Mouse (Mus musculus) CH12.LX (cell line): ENCODE data around the gene Ptgdr. TPM values are rescaled to one million over a fixed set of nuclear protein-coding genes. Genes with fewer than 3 reads are reported as not detected.
A peak's percentile ranks its signal among the peaks of the same experiment; 100 is the strongest.
"Not testable (repeated sequence)": the region's sequence is repeated elsewhere in the genome, so short reads cannot be mapped to it uniquely, and the experiment has no call there.

Experiments used
- DNase-seq: peaks from one replicate; pipeline ENCODE4 v3.0.0-alpha.2; 2013; ENCODE audit errors: extremely low read depth
- H3K27ac ChIP-seq: 2 replicates; pipeline ENCODE4 v1.5.1; 2012; ENCODE audit warnings: low read depth, mild to moderate bottlenecking, control low read depth, moderate library complexity; ENCODE audit not compliant: insufficient read depth
- H3K27me3 ChIP-seq: replicated peaks from 2 replicates; pipeline ENCODE3; 2012; ENCODE audit warnings: inconsistent platforms
- H3K36me3 ChIP-seq, 2 experiments: replicated peaks in 1 of 2; 2 replicates each; pipeline versions ENCODE3 to v1.6.1; 2012; ENCODE audit warnings: inconsistent platforms in 1 of 2, low read length in 1 of 2, mild to moderate bottlenecking in 1 of 2, mixed read lengths in 1 of 2, moderate library complexity in 1 of 2; ENCODE audit not compliant: control insufficient read depth in 1 of 2, insufficient read depth in 1 of 2
- H3K4me1 ChIP-seq, 2 experiments: 2 replicates each; pipeline ENCODE4 v1.6.1; 2012; ENCODE audit warnings: inconsistent platforms in 1 of 2, moderate library complexity in 1 of 2; ENCODE audit not compliant: insufficient read depth in 2 of 2, control insufficient read depth in 1 of 2
- H3K4me2 ChIP-seq: 2 replicates; pipeline ENCODE4 v1.6.1; 2012; ENCODE audit warnings: low read depth, mild to moderate bottlenecking, control low read depth; ENCODE audit not compliant: poor library complexity, insufficient read depth, severe bottlenecking
- H3K4me3 ChIP-seq, 3 experiments: fragments of 150-350 bp in 1 of 3; sonication (generic) in 1 of 3; replicated peaks in 1 of 3; 2 replicates each; pipeline versions ENCODE3 to v1.5.1; 2011 to 2012; ENCODE audit warnings: low read depth in 2 of 3, low read length in 2 of 3, mild to moderate bottlenecking in 2 of 3, moderate library complexity in 2 of 3, control low read depth in 1 of 3, improper control_type of control experiment in 1 of 3, inconsistent platforms in 1 of 3, mixed read lengths in 1 of 3; ENCODE audit not compliant: poor library complexity in 1 of 3
- H3K79me2 ChIP-seq: replicated peaks from 2 replicates; pipeline ENCODE4 v1.6.1; 2012; ENCODE audit warnings: mild to moderate bottlenecking, moderate library complexity; ENCODE audit not compliant: control insufficient read depth, poor library complexity, insufficient read depth, severe bottlenecking; ENCODE audit errors: extremely low read depth
- H3K9ac ChIP-seq: 2 replicates; pipeline ENCODE4 v1.6.1; 2012; ENCODE audit warnings: low read depth, mild to moderate bottlenecking, control low read depth, moderate library complexity; ENCODE audit not compliant: insufficient read depth
- H3K9me3 ChIP-seq: replicated peaks from 2 replicates; pipeline ENCODE3; 2012; ENCODE audit warnings: low read length, inconsistent platforms, mixed read lengths
- BHLHE40 ChIP-seq: IDR thresholded peaks from 2 replicates; pipeline ENCODE4 v1.6.1; 2011; ENCODE audit warnings: mild to moderate bottlenecking, low read depth, low read length, improper control_type of control experiment
- CTCF ChIP-seq, 2 experiments: IDR thresholded peaks in 1 of 2; conservative IDR thresholded peaks in 1 of 2; 2 replicates each; pipeline ENCODE4 v1.5.1; 2011 to 2012; ENCODE audit warnings: low read depth in 2 of 2, low read length in 2 of 2, improper control_type of control experiment in 1 of 2, inconsistent platforms in 1 of 2, mild to moderate bottlenecking in 1 of 2, moderate library complexity in 1 of 2
- EP300 ChIP-seq: IDR thresholded peaks from 2 replicates; pipeline ENCODE4 v1.6.1; 2011; ENCODE audit warnings: low read length, improper control_type of control experiment
- ETS1 ChIP-seq: conservative IDR thresholded peaks from 2 replicates; pipeline ENCODE4 v1.6.1; 2012; ENCODE audit warnings: low read depth, mild to moderate bottlenecking, inconsistent platforms, low read length, improper control_type of control experiment, moderate library complexity
- IRF4 ChIP-seq: IDR thresholded peaks from 2 replicates; pipeline ENCODE4 v1.6.1; 2014; ENCODE audit warnings: low read depth, mild to moderate bottlenecking, inconsistent platforms, low read length, improper control_type of control experiment
- JUN ChIP-seq: IDR thresholded peaks from 2 replicates; pipeline ENCODE4 v1.6.1; 2011; ENCODE audit warnings: low read depth, mild to moderate bottlenecking, low read length, improper control_type of control experiment, moderate library complexity; ENCODE audit not compliant: insufficient read depth
- KAT2A ChIP-seq: IDR thresholded peaks from 2 replicates; pipeline ENCODE4 v1.6.1; 2012; ENCODE audit warnings: low read length, improper control_type of control experiment, inconsistent platforms; ENCODE audit not compliant: insufficient replicate concordance
- MAFK ChIP-seq: IDR thresholded peaks from 2 replicates; pipeline ENCODE4 v1.6.1; 2011; ENCODE audit warnings: low read length, improper control_type of control experiment; ENCODE audit not compliant: insufficient replicate concordance
- MAX ChIP-seq: IDR thresholded peaks from 2 replicates; pipeline ENCODE4 v1.6.1; 2011; ENCODE audit warnings: low read length, improper control_type of control experiment
- MEF2A ChIP-seq: IDR thresholded peaks from 2 replicates; pipeline ENCODE4 v1.6.1; 2014; ENCODE audit warnings: low read depth, mild to moderate bottlenecking, inconsistent platforms, low read length, improper control_type of control experiment, borderline replicate concordance
- MXI1 ChIP-seq: IDR thresholded peaks from 2 replicates; pipeline ENCODE4 v1.6.1; 2011; ENCODE audit warnings: mild to moderate bottlenecking, low read depth, low read length, improper control_type of control experiment
- SIN3A ChIP-seq: IDR thresholded peaks from 2 replicates; pipeline ENCODE4 v1.6.1; 2012; ENCODE audit warnings: low read length, improper control_type of control experiment, inconsistent platforms
- UBTF ChIP-seq: IDR thresholded peaks from 2 replicates; pipeline ENCODE4 v1.6.1; 2012; ENCODE audit warnings: low read depth, mild to moderate bottlenecking, inconsistent platforms, low read length, improper control_type of control experiment, moderate library complexity
- USF2 ChIP-seq: conservative IDR thresholded peaks from 2 replicates; pipeline ENCODE4 v1.6.1; 2011; ENCODE audit warnings: low read depth, low read length, improper control_type of control experiment
- ZKSCAN1 ChIP-seq: IDR thresholded peaks from 2 replicates; pipeline ENCODE4 v1.6.1; 2012; ENCODE audit warnings: low read depth, inconsistent platforms, low read length, improper control_type of control experiment, borderline replicate concordance
- dilution Hi-C: fragments of 300-500 bp; cut with MboI; formaldehyde crosslinking; loops from 2 replicates; pipeline ENCODE4 v1.14.3; 2020; ENCODE audit warnings: low sequenced_read_pairs; ENCODE audit not compliant: extremely low pct_unique_long_range_greater_than_20kb, extremely low pct_ligation_motif_present
- in situ Hi-C: fragments of 300-500 bp; cut with MboI; formaldehyde crosslinking; loops from 3 replicates; pipeline ENCODE4 v1.14.3; 2019; ENCODE audit warnings: low sequenced_read_pairs, low pct_ligation_motif_present, low pct_unique_long_range_greater_than_20kb, mixed read lengths
- polyA plus RNA-seq: library from polyadenylated mRNA; unstranded; fragments of >175 nt; gene quantifications from 2 replicates; pipeline ENCODE4 v1.2.1, GENCODE M21; 2012; ENCODE audit warnings: low read depth; ENCODE audit not compliant: insufficient read length
- total RNA-seq, 2 experiments: library from RNA; depleted of rRNA; stranded (reverse); fragments of 300-350 nt in 1 of 2; fragments of >200 nt in 1 of 2; gene quantifications; 2 replicates each; pipeline ENCODE4 v1.2.3; 2012 to 2014

Ptgdr gene
- total and polyA plus RNA-seq, 3 experiments: not detected

DNA sequence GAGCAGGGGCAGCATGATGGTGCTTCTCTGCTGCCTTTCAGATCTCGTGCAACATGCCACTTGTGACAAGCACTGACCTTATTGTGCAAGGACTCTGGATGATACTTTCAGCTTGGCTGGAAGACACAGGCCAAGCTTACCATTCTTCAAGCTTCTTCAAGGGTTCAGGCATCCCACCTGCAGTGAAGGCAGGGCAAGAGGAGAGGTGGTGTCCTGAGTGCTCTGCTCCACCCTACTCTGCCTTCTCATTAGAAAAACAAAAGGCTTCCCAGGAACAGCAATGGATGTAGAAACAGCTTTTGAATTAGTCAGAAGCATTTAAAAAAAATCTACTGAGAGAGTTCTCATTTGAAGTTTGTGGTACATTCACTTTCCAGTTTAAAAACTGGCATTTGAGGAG, 20.5 kb downstream of the Ptgdr start:
- Histone ChIP-seq H3K27me3 (no peaks in the 10 kb centered on the region), H3K27ac (no peak overlapping the region), H3K9ac (no peak overlapping the region), H3K4me2 (no peak overlapping the region), H3K4me1 (peaks cover 0 to 20% of the 10 kb centered on the region in 2 experiments; a peak in 2 of 4 replicates), H3K36me3 (no peaks in the 10 kb centered on the region), H3K9me3 (no peaks in the 10 kb centered on the region), H3K4me3 (no peak overlapping the region), H3K79me2 (no peaks in the 10 kb centered on the region)
- DNase-seq: no peak
- dilution Hi-C loops (no loop called here), in situ Hi-C loops (no loop called here)
- TF ChIP-seq EP300 (no peak), KAT2A (no peak), MXI1 (no peak)

DNA sequence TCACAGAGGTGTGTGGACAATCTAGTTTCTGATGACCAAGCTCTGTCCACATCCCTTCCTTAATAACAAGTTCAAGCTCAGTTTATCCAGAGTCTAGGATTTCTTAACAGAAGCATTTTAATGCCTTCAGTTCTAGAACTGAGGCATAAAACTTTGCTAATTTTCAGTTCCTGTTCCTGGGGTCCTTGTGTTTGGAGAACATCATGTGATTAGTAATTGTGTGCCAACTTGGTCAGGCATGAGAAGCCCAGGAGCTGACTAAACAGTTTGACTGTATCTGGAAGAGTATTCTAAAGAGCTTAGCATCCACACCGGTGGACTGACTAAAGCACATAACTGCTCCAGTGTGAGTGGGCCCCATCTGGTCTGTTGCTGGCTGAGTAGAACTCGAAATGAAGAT, 24.0 kb downstream of the Ptgdr start:
- dilution Hi-C loops: no loop called here
- TF ChIP-seq MEF2A (no peak), BHLHE40 (peak; percentile 62), ETS1 (no peak), ZKSCAN1 (no peak), USF2 (no peak), EP300 (peak; percentile 38; the same call in 1 of the 2 replicates), JUN (no peak), CTCF (conservative IDR thresholded peaks at IDR 0.05 in 1 of 2, IDR thresholded peaks at IDR 0.05 in 1 of 2; ENCODE audit: low read depth in 2 of 2, low read length in 2 of 2) (no peak), MAX (no peak), MAFK (0 out of 2 replicates have a peak, but pooled peaks have one; percentile 38), IRF4 (0 out of 2 replicates have a peak, but pooled peaks have one; percentile 24), UBTF (no peak), SIN3A (no peak)
- DNase-seq: peak; percentile 65
- H3K36me3 ChIP-seq: no peaks in the 10 kb centered on the region
- no peaks in the 10 kb centered on the region for H3K79me2 ChIP-seq
- H3K27ac ChIP-seq: no peak overlapping the region
- no peak overlapping the region for H3K4me3 ChIP-seq
- H3K4me1 ChIP-seq: peaks cover 3 to 28% of the 10 kb centered on the region in 2 experiments; a peak in 3 of 4 replicates
- no peak overlapping the region for H3K9ac ChIP-seq
- H3K4me2 ChIP-seq: no peak overlapping the region
- H3K9me3 ChIP-seq: no peaks in the 10 kb centered on the region
- H3K27me3 ChIP-seq: no peaks in the 10 kb centered on the region
- in situ Hi-C loops: no loop called here

DNA sequence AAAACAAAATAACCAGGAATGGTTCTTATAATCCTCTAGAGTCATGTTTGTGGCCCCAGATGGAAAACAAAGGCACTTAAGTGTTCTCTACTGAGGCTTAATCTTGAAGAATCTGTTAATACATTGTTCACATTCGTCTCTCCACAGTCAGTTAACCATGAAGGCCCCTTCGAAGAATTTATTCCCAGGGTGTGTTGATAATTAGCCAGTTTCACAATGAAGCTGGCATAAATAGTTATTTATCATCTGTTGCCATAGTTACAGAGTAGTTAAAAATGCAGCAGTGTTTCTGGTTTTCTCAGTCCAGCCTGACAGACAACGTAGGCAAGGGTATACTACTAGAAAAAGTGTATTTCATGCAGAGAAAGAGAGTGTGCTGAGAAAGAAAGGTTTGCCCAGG, 25.0 kb downstream of the Ptgdr start:
- H3K9ac ChIP-seq, H3K4me2 ChIP-seq, H3K36me3 ChIP-seq, DNase-seq, H3K27ac ChIP-seq, H3K4me3 ChIP-seq, H3K9me3 ChIP-seq, dilution Hi-C loops, H3K79me2 ChIP-seq, in situ Hi-C loops, H3K27me3 ChIP-seq: not testable (repeated sequence)
- peaks cover 3 to 28% of the 10 kb centered on the region in 2 experiments; a peak in 3 of 4 replicates for H3K4me1 ChIP-seq

DNA sequence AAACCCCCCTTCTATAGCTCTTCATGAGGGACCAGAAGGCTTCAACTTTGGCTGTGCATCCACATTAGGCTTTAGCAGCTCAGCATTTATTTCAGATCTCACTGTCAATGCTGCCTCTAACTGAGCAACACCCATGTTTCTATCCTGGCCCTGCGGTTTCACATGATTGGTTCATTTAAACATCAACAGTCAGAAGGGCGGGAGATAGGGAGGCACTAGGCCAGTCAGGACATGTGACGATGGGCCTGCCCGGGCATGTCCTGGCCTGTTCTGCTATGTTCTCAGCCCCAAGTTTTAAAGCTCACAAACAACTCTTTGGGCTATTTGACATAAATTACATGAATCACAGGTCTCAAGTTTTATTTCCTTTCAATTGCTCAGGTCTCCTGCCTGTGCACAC, 26.1 kb downstream of the Ptgdr start:
- H3K79me2 ChIP-seq, H3K4me2 ChIP-seq, in situ Hi-C loops, H3K4me3 ChIP-seq, H3K27me3 ChIP-seq, dilution Hi-C loops, H3K36me3 ChIP-seq, H3K9ac ChIP-seq, H3K27ac ChIP-seq, H3K9me3 ChIP-seq: not testable (repeated sequence)
- DNase-seq: peak; percentile 29
- H3K4me1 ChIP-seq: peaks cover 3 to 28% of the 10 kb centered on the region in 2 experiments; a peak in 3 of 4 replicates
